Mouse (Mus musculus) ovary, adult 18-20 months (tissue): ENCODE data around the gene Ttc17.

ENCODE experiments used
- DNase-seq: peaks from one replicate; pipeline ENCODE4 v3.0.0; 2022; ENCODE audit warnings: low spot score, mixed read lengths

The Ttc17 gene

DNA sequence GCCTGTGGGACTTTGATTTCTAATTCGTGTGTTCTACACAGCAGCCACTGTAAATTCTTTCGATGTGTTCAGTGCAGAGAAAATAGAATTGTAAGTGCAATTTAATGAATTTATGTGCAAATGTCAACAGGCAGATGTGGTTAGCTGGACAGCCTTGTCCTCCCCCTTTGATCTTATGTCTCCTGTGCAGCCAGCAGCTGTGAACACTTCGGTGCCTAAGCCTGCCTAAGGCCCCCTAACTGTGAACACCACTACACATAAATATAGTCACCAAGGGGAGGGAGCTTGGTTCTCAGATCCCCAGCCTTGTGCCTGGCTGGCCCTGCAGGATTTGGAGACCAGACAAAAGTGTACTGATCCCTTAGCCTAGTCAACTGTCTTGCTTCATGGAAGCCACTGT, 109.0 kb downstream of the Ttc17 start:
- DNase-seq, result no peak

GRCm38 (mm10) chr2:94290483-94290882, 116.0 kb downstream of the Ttc17 start:
- DNase-seq, result peak; percentile 43

DNA sequence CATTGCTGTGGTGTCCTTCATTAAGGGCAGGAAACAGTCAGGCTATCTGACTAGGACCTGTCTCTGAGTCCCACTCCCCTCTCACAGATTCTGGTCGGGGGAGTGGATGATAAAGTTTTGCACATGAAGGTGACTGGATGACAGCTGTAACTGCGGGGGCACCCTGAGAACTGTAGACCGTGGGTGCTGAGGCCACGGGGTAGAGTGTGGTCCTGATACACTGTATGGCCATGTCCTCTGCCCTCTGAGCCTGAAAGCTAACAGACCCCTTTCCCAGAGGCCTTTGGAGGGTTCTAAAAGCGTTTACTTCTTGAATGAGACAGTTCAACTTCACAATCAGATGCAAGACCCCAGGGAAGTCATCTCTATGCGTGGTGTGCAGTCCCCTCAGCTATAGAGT, 116.8 kb downstream of the Ttc17 start:
- DNase-seq, result no peak

DNA sequence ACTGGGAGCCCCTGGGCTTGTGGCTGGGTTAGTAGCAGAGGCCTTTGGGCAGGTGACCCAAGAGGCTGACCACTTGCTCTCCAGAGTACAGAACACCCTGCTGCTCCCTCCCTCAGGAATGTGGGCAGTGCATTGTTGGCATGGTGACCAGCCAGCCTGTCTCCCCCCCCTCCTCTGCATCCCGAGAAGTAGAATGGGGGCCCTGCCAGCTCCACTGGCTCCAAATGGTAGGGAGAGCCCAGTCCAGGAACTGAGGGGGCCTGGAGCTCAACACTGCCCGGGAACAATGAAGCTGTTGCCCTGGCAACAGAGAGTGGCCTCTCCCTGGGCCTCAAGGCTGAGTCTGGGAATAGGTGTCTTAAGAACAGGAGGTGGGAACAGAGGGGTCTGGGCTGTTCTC, 117.3 kb downstream of the Ttc17 start:
- DNase-seq, result peak; percentile 10

- DNase-seq, result no peak
Observed at GRCm38 (mm10) chr2:94288086-94288485, 118.4 kb downstream of the Ttc17 start.

GRCm38 (mm10) chr2:94287435-94287834, 119.1 kb downstream of the Ttc17 start:
- no peak for DNase-seq

DNA sequence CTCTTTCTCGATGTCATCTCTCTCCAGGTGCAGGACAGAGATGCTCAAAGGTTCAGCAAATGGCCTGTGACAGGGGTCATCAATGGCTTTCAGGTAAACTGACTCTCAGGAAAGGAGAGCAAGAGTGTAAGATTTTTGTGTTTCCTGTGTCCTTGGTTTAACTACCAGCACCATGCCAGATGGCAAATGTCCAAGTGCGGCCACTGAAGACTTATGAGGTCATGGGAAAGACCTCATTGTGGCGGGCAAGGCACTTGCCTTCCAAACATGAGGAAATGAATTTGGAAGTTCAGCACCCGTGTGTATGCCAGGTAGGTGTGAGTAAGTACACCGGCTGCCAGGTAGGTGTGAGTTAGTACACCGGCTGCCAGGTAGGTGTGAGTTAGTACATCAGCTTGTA, 123.0 kb downstream of the Ttc17 start:
- DNase-seq, result no peak

- no peak for DNase-seq
Observed at GRCm38 (mm10) chr2:94279596-94279995, 126.9 kb downstream of the Ttc17 start.

GRCm38 (mm10) chr2:94276103-94276502, 130.4 kb downstream of the Ttc17 start:
- no peak for DNase-seq

DNA sequence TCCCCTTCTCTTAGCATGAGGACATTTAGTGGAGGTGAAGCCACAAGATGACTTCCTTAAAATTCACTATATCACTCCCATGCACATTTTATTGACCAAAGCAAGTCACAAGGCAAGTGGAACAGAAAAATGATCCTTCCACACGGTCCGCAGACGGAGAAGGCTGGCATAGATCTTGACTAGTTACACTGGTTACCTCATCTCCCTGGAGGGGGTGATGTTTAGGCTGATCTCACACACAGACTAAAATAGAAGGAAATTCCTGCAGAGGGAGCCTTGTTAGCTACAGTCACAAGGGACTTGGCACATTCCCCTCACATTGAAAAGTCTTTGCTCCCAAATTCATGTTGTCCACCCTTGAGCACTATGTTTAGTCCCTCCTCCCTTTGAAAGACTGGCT, 130.8 kb downstream of the Ttc17 start:
- DNase-seq, result no peak

DNA sequence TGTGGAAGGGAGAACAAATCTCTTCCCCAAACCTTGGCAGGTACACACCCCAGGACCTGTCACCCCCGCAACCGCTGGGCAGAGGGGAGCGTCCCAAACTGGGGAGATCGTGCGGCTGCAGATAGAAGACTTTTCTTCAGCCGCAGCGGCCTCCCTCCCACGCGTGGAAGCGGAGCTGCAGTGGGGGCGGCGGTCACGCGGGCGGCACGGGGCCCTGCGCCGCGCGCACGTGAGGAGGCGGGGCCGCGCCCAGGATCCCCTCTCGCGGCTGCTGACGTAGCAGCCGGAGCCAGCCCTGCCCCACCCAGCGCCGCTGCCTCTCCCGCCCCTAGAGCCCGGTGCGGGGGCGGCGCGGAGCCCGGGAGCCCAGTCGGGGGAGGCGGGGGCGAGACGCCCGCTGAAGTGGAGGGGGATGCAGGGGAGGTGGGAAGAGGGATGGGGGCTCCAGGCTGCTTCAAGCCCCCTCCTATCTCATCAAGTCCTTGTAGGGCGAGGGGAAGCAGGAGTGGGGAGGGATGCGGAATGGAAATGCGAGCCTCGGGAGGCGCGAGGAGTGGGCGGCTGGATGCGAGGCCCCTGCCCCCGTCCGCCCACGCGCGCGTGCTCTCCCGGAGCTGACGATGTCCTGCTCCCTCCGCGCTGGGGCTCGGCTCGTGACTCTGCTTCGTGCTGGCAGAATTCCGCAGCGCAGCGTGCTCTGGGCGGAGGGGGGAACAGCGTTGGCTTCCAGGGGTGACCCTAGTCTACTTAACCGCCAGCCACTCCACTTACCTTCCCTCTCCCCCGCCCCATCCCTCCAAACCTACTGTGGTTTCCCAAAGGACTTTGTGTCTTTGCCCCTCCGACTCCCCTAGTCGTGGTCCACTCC, 133.1 kb downstream of the Ttc17 start:
- peak; percentile 78 for DNase-seq

DNA sequence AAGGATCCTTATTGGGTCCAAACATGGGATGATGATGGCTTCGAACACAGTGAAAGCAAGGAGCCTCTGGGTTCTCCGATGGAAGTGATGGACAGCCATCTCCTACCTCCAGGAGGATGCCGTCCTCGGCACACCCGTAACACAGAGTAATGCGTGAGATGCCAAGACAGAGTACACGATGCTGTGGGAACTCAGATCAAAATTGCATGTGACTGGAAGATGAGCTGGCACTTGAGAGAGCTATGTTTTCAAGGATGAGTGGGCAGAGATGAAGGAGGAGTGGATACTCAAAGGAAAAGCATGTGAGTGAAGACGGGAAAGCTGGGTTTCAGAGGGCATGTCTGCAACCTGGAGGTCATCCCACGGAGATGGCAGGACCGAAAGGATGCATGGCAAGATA, 135.3 kb downstream of the Ttc17 start:
- no peak for DNase-seq

- no peak for DNase-seq
Observed at GRCm38 (mm10) chr2:94268835-94269234, 137.7 kb downstream of the Ttc17 start.

- DNase-seq, result no peak
Observed at GRCm38 (mm10) chr2:94267213-94267850, 139.2 kb downstream of the Ttc17 start.

- no peak for DNase-seq
Observed at GRCm38 (mm10) chr2:94266381-94267160, 139.9 kb downstream of the Ttc17 start.

DNA sequence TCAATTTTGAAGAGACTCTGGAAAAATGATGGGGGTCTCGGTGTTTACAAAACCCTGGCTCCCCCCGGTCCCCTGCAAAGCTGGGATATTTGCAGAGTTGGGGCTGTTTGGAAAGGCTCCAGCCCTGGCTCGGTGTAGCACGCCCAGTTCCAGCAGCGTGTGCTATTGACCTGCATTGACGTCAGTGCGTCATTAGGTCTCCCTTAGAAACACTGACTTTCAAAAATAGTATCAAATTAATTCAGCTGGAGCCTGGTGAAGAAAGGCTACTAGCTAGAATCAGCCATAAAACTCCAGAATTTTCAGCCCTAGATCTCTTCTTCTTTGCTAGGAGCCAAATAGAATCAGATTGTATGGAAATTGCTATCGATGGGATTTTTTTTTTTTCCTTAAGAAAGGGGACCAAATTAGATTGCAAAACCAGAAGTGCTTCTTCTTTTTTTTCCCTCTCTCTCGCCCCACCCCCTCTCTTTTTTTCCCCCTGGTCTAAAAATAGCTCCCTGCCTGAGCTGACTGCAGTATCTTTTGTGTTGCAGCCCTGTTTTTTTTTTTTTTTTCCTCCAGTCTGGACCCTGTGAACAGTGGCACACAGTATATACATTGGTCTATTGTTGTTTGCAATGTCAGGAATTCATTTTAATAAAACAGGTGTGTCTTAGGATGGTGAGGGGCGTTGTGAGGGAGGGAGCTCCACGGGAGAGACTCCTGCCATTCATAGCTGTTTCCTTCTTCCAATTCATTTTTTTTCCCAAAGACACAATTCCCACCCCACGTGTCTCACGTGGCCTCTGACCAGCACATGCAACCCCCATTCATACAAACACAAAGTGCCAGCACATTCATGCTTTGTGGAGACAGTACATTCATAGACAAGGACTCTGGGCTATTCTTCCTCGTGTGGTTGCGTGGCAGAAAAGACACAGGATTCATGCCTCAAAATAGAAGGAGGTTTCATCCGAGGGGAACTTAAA, 141.0 kb downstream of the Ttc17 start:
- DNase-seq, result no peak

GRCm38 (mm10) chr2:94264631-94265098, 141.8 kb downstream of the Ttc17 start:
- DNase-seq, result no peak

- DNase-seq, result no peak
Observed at GRCm38 (mm10) chr2:94264006-94264405, 142.5 kb downstream of the Ttc17 start.

GRCm38 (mm10) chr2:94263530-94263937, 143.0 kb downstream of the Ttc17 start:
- DNase-seq, result peak; percentile 39

DNA sequence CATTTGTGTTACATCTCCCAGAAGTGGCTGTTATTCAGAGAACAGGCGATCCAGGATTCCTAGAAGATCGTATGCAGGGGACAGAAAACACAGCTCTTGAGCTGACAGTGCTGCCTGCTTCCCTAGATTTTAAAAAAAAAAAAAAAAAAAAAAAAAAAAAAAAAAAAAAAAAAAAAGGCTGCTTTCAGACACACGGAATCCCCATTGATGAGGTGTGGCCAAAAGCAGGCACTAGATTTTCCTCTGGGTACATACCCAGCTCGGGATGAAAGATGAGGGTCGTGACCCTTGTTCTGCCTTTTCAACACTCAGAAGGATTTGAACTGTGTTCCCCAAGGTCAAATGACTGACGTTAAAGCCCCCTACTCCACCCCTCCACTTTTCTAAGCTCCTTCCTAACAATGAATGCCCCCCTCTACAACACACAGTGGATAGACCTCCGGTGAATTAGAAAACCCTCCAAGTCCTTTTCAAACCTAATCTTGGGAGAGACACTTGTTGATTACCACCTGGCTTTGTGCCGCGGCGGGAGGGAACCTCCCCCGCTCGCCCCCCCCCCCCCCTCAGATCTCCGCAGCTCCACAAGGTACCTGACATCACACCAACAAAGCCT, 143.5 kb downstream of the Ttc17 start:
- no peak for DNase-seq

GRCm38 (mm10) chr2:94254102-94254501, 152.4 kb downstream of the Ttc17 start:
- DNase-seq, result no peak
